Mouse (Mus musculus) hindbrain, embryonic 15.5 days (tissue): ENCODE results near the gene Med11. TPM values are rescaled to one million over a fixed set of nuclear protein-coding genes. Genes with fewer than 3 reads are reported as not detected.
"Not testable (repeated sequence)": the region's sequence is repeated elsewhere in the genome, so short reads cannot be mapped to it uniquely, and the experiment has no call there.

ENCODE experiments used
- ATAC-seq: fragments of 200-750 bp; cut with Nextera tagmentation; 2 replicates; pipeline ENCODE4 v1.8.0; 2017; ENCODE audit warnings: low read depth, moderate number of reproducible peaks, moderate TSS enrichment; ENCODE audit not compliant: low FRiP score
- H3K27ac ChIP-seq: fragments of 300-500 bp; sonication (generic); replicated peaks from 2 replicates; pipeline ENCODE4 v1.5.1; 2015; ENCODE audit warnings: mild to moderate bottlenecking, inconsistent platforms
- H3K27me3 ChIP-seq: fragments of 300-500 bp; sonication (generic); 2 replicates; pipeline ENCODE4 v1.6.1; 2015; ENCODE audit warnings: control low read depth, inconsistent platforms
- H3K36me3 ChIP-seq: fragments of 300-500 bp; sonication (generic); 2 replicates; pipeline ENCODE4 v1.6.1; 2015; ENCODE audit warnings: control low read depth, inconsistent platforms
- H3K4me1 ChIP-seq: fragments of 300-500 bp; sonication (generic); replicated peaks from 2 replicates; pipeline ENCODE4 v1.6.1; 2015; ENCODE audit warnings: control low read depth, inconsistent platforms
- H3K4me2 ChIP-seq: fragments of 300-500 bp; sonication (generic); 2 replicates; pipeline ENCODE4 v1.6.1; 2015; ENCODE audit warnings: moderate library complexity, mild to moderate bottlenecking, inconsistent platforms
- H3K4me3 ChIP-seq: fragments of 300-500 bp; sonication (generic); 2 replicates; pipeline ENCODE4 v1.5.1; 2015; ENCODE audit warnings: mild to moderate bottlenecking, inconsistent platforms
- H3K9ac ChIP-seq: fragments of 300-500 bp; sonication (generic); 2 replicates; pipeline ENCODE4 v1.6.1; 2015; ENCODE audit warnings: inconsistent platforms
- H3K9me3 ChIP-seq: fragments of 300-500 bp; sonication (generic); 2 replicates; pipeline ENCODE4 v1.6.1; 2016; ENCODE audit warnings: control low read depth, inconsistent platforms
- WGBS: fragments of 180-500 bp; shearing (Covaris S2); methylation state at CpG from one replicate; pipeline ENCODE4 v1.1.7; 2015; 5-methylcytosine and 5-hydroxymethylcytosine counted together
- polyA plus RNA-seq: library from polyadenylated mRNA; unstranded; fragments of >200 nt; fragmentation: Nextera tagmentation; extraction: Ambion mirVana; gene quantifications from 2 replicates; pipeline ENCODE4 v1.2.1, GENCODE M21; 2015

Gene Med11
- polyA plus RNA-seq, 1 experiment from 2014 or later: 45.6 TPM

- WGBS: 86% methylated on average over 2 of the region's 2 CpGs
- Histone ChIP-seq H3K9ac (no peak overlapping the region), H3K4me2 (no peak overlapping the region)
Observed at GRCm38 (mm10) chr11:70450926-70451325, 793 bp upstream of the Med11 start.

GRCm38 (mm10) chr11:70453261-70454044, 1.7 kb downstream of the Med11 start:
- ATAC-seq: no peak
- peaks cover 20% of the 10 kb centered on the region for H3K4me1 ChIP-seq
- peak overlapping the region; percentile 64 for H3K4me2 ChIP-seq
- peaks cover 6% of the 10 kb centered on the region for H3K36me3 ChIP-seq
- H3K9me3 ChIP-seq: no peaks in the 10 kb centered on the region
- no peak overlapping the region for H3K27ac ChIP-seq
- H3K9ac ChIP-seq: peak overlapping the region; percentile 11; the same call in 1 of the 2 replicates
- WGBS: 89% methylated on average over 9 of the region's 9 CpGs
- peaks cover 1% of the 10 kb centered on the region for H3K27me3 ChIP-seq
- H3K4me3 ChIP-seq: no peak overlapping the region

More at GRCm38 (mm10) chr11:70450926-70451325, 793 bp upstream of the Med11 start:
- no peaks in the 10 kb centered on the region for H3K27me3 ChIP-seq
- H3K9me3 ChIP-seq: no peaks in the 10 kb centered on the region
- peaks cover 6% of the 10 kb centered on the region for H3K36me3 ChIP-seq
- ATAC-seq: no peak
- no peak overlapping the region for H3K27ac ChIP-seq
- peaks cover 20% of the 10 kb centered on the region for H3K4me1 ChIP-seq
- no peak overlapping the region for H3K4me3 ChIP-seq

DNA sequence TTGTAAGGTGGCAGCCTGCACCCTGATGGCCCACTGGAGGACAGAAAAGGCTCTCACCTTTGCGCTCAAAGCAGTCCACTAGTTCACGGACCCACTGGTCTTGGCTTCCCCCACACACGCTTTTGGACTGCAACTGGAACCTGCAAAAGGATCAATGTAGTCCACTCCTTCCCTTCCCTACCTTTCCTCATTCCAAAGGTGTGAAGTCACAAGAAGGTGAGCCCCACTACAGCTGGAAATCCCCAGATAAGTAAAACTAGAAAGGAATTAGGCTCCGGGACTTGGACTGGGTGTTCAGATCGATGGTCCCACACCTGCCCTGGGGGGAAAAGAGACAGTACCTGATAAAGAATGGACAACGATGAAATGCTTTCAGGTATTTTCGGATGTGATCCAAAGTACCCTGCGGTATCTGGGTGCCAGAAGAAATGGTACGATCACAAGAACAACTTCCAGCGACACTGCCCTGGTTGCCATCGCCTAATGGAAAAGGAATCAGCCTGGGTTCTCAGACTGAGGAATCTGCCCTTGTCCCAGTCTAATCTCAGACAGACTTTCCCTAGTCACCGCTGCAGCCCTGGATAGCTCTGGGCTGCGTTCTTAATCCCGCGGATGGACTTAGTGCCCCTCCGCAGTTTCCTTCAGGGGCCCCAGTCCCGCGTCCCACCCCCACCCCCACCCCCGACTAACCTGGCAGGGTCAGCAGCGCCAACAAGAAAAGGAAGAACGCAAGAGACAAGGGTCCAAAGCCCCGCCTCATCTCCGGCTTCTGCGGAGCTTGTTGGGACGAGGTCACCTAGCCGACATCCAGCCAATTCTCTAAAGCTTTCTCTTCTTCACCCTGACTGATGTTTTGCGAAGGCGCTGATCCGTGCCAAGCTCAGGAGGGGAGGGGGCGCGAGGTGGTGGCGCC, 7.2 kb downstream of the Med11 start, which contains the start of gene Zmynd15:
Gene Zmynd15, plus strand, starts transcription at position 746 of the 913 bp plus-strand sequence.
- H3K9ac ChIP-seq: peak within 1 kb of the TSS; percentile 37; the same call in 1 of the 2 replicates
- H3K4me2 ChIP-seq: peak within 1 kb of the TSS; percentile 72
- H3K4me3 ChIP-seq: peak within 1 kb of the TSS; percentile 40
- no peaks in the 10 kb centered on the region for H3K36me3 ChIP-seq
- H3K9me3 ChIP-seq: no peaks in the 10 kb centered on the region
- no peak within 1 kb of the TSS for H3K27ac ChIP-seq
- peaks cover 28% of the 10 kb centered on the region for H3K27me3 ChIP-seq
- peaks cover 4% of the 10 kb centered on the region; the same call in 1 of the 2 replicates for H3K4me1 ChIP-seq
- ATAC-seq: no peak
- WGBS: 20% methylated on average over 31 of the region's 32 CpGs

DNA sequence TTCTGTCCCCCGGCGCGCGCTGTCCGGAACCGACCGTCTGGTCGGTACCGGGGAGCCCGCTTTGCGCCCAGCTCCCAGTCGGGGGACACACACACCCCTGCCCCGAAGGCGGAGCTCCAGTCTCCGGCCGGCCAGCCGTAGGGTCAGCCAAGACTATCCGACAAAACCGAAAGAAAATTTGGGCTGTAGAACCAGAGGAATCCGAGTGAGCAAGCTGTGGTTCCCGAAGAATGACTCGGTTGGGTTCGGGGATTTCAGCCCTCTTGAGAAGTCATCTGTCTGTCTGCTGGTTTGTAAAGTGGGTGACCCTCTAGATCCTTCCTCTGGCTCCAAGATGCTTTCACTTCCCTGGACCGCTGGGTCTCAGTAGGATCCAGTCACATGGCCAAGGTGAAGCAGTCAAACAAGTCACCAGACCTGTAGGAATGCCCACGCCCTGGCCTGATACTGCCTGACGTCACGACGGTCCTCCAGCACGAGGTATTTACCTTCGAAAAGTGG, 7.9 kb downstream of the Med11 start, which contains the start of gene Cxcl16:
Gene Cxcl16, minus strand, starts transcription at position 384 of the 501 bp plus-strand sequence.
- Histone ChIP-seq H3K4me1 (peaks cover 4% of the 10 kb centered on the region; the same call in 1 of the 2 replicates), H3K4me3 (peak within 1 kb of the TSS; percentile 40), H3K4me2 (peak within 1 kb of the TSS; percentile 72), H3K9ac (peak within 1 kb of the TSS; percentile 37; the same call in 1 of the 2 replicates), H3K27ac (no peak within 1 kb of the TSS), H3K36me3 (no peaks in the 10 kb centered on the region), H3K27me3 (peaks cover 28% of the 10 kb centered on the region), H3K9me3 (no peaks in the 10 kb centered on the region)
- 6% methylated on average over 30 of the region's 30 CpGs for WGBS
- no peak for ATAC-seq

GRCm38 (mm10) chr11:70463970-70464369, 12.3 kb downstream of the Med11 start:
- Histone ChIP-seq H3K36me3 (no peaks in the 10 kb centered on the region), H3K27ac (no peak overlapping the region), H3K9ac (no peak overlapping the region), H3K9me3 (no peaks in the 10 kb centered on the region), H3K4me2 (no peak overlapping the region), H3K27me3 (peaks cover 31% of the 10 kb centered on the region), H3K4me3 (no peak overlapping the region), H3K4me1 (peaks cover 13% of the 10 kb centered on the region)
- ATAC-seq: no peak
- 78% methylated on average over 5 of the region's 5 CpGs for WGBS

- H3K9me3 ChIP-seq: no peaks in the 10 kb centered on the region
- WGBS: 24% methylated on average over 16 of the region's 16 CpGs
- peaks cover 9% of the 10 kb centered on the region for H3K4me1 ChIP-seq
- no peak overlapping the region for H3K27ac ChIP-seq
- H3K4me2 ChIP-seq: peak overlapping the region; percentile 51
- no peak for ATAC-seq
- peaks cover 23% of the 10 kb centered on the region for H3K27me3 ChIP-seq
- H3K4me3 ChIP-seq: peak overlapping the region; percentile 23
- no peaks in the 10 kb centered on the region for H3K36me3 ChIP-seq
- no peak overlapping the region for H3K9ac ChIP-seq
Observed at GRCm38 (mm10) chr11:70465211-70465610, 13.5 kb downstream of the Med11 start.

- no peak overlapping the region for H3K27ac ChIP-seq
- 17% methylated on average over 23 of the region's 23 CpGs for WGBS
- H3K4me2 ChIP-seq: peak overlapping the region; percentile 51
- H3K9ac ChIP-seq: 0 out of 2 replicates have a peak overlapping the region, but pooled peaks have one; percentile 15
- no peaks in the 10 kb centered on the region for H3K9me3 ChIP-seq
- peaks cover 9% of the 10 kb centered on the region for H3K4me1 ChIP-seq
- H3K27me3 ChIP-seq: peaks cover 17% of the 10 kb centered on the region
- no peak for ATAC-seq
- H3K4me3 ChIP-seq: peak overlapping the region; percentile 23
- H3K36me3 ChIP-seq: no peaks in the 10 kb centered on the region
Observed at GRCm38 (mm10) chr11:70465824-70466223, 14.1 kb downstream of the Med11 start.

GRCm38 (mm10) chr11:70467902-70468619, 16.3 kb downstream of the Med11 start:
- Histone ChIP-seq H3K27ac (no peak overlapping the region), H3K36me3 (no peaks in the 10 kb centered on the region), H3K4me2 (no peak overlapping the region), H3K9ac (no peak overlapping the region), H3K27me3 (peaks cover 8% of the 10 kb centered on the region), H3K9me3 (no peaks in the 10 kb centered on the region), H3K4me1 (peaks cover 9% of the 10 kb centered on the region), H3K4me3 (no peak overlapping the region)
- 88% methylated on average over 5 of the region's 5 CpGs for WGBS
- ATAC-seq: no peak

GRCm38 (mm10) chr11:70469764-70470163, 18.0 kb downstream of the Med11 start:
- ATAC-seq: no peak
- Histone ChIP-seq H3K9me3 (no peaks in the 10 kb centered on the region), H3K4me2 (no peak overlapping the region), H3K9ac (no peak overlapping the region), H3K4me1 (peaks cover 9% of the 10 kb centered on the region), H3K27ac (no peak overlapping the region), H3K27me3 (peaks cover 8% of the 10 kb centered on the region; the same call in 1 of the 2 replicates), H3K36me3 (no peaks in the 10 kb centered on the region), H3K4me3 (no peak overlapping the region)
- WGBS: 85% methylated on average over 3 of the region's 3 CpGs

DNA sequence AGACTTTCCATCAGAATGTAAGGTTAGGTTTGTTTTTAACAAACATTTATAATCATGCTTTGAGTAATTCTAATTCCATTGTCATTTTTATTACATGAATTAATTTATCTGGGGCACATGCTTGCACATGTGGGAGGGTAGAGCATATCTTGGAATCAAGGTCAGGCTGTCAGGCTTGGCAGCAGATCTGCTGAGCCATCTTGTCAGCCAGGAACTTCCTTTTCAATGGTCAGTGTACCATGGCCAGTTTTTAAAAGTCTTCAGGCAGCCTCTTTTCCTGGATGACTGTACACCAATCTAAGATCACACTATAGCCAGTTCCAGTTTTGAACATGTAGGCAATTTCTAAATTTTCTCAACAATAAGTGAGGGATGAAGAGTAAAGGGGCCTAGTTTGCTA, 21.0 kb downstream of the Med11 start:
- Histone ChIP-seq H3K4me1 (no peaks in the 10 kb centered on the region), H3K9me3 (no peaks in the 10 kb centered on the region), H3K9ac (no peak overlapping the region), H3K4me3 (no peak overlapping the region), H3K27ac (no peak overlapping the region), H3K4me2 (no peak overlapping the region), H3K27me3 (no peaks in the 10 kb centered on the region), H3K36me3 (no peaks in the 10 kb centered on the region)
- ATAC-seq: no peak

DNA sequence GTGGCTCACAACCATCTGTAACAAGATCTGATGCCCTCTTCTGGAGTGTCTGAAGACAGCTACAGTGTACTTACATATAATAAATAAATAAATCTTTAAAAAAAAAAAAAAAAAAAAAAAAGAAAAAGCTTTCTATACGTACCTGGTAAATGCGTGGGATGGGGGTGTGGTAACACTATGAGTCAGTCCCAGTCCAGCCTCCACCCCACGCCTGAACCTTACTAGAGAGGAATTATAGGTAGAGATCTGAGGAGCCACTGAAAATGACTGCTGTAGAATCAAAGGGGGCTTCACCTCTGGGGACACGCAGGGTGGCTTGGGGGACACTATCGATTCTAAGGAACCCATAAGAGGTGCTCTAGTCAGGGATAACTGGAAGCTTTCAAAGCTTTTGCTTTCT, 21.6 kb downstream of the Med11 start:
- H3K9ac ChIP-seq, H3K36me3 ChIP-seq, ATAC-seq, H3K4me2 ChIP-seq, H3K27me3 ChIP-seq, H3K9me3 ChIP-seq, H3K4me3 ChIP-seq, H3K4me1 ChIP-seq, H3K27ac ChIP-seq: not testable (repeated sequence)
- 91% methylated on average over 5 of the region's 5 CpGs for WGBS
